Mouse (Mus musculus) right cerebral cortex, adult 2 months (tissue): ENCODE results near the gene Mdfic.

Source experiments
- DNase-seq, 2 experiments: peaks; one replicate each; pipeline ENCODE4 v3.0.0; 2021 to 2022; ENCODE audit warnings: low spot score in 2 of 2

Mdfic gene

DNA sequence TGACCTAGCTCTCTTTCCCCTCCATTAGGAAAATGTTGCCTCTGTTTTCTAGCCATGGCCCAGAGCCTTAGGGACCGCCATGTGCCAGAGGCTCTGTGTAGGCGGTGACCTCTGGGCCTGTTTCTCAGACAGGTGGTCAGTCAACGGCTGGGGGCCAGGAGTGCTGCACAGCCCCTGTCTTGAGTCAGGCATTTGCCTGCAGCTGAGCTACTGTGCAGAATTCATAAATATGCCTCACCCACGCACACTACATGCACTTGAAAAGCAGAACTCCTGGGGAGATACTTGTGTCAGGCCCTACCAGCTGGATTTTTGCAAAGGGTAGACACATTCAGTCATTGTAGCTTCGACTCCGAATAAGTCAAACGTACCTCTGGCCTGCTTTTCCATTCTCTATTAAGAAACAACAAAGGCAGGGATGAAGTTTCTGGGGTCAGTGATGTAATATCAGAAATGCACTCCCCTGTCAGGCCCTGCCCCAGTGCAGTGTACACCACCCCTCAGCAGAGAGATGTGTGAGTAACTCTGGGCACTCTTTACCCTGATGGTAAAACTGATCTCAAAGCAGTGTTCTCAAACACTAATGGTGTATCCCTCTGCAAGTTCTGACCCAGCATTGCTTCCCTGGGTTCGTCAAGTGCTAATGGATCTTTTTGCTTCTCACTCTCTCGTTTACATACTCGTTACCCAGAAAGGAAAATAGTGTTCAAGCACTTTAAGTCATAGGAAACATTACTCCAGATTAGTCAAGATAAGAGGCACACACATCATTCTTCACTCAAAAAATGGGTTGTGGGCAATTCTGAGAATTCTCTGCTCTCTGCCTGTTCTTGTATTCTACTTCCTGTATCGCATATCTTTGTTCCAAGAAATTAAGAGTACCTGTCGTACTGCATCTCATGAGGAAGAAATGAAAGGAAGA lies 72.5 kb downstream of the Mdfic start:
- no peak for DNase-seq

DNA sequence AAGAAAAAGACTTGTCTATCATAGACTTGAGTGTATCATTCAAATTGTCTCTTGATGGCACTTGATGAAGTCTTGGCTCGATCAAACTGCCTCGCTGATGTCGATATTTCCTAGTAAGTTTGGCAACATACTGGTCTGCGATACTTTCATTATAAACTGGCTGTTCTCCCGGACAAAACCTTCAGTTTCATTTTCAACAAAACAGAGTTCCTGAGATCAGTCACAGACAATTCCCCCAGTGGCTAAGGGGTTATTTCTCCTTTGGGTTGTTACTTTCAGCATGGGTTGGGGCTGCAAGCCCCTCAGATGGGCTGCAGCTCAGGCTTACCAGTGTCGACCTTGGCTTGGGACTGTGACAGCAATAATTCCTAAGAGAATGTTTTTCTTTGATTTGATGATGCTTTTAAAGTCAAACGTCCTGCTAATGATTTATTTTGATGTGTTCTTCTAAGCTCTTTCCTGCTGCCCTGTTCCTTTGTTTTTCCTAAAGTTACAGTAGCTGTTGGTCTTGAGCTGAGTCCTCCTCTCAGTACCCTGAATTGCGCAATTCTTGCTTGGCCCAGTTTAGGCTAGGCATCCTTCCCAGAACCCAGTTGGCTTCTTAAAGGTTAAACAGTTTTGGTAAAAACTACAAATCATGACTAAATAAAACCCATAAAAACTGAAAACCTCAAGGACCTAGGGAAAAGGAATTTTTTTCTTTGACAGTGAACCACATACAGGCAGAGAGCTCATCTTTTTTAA lies 73.3 kb downstream of the Mdfic start:
- DNase-seq: no peak

DNA sequence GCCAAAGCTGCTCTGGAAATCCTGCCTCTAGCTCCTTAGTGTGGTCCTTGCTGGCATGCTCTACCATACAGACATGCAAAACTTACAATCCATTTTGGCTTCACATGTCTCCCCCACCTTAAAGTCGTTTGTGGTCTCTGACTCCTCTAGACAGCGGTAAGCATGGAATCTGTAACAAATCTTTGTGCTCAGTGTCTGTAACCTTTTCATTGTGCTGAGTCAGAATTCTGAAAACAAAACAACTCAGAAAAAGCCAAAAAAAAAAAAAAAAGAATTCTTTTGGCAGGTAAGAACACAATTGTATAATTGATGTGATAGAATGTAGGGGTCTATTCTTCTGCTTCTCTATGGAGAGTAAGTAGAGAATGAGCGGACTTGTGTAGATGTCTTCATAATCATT lies 74.3 kb downstream of the Mdfic start:
- DNase-seq: no peak

DNA sequence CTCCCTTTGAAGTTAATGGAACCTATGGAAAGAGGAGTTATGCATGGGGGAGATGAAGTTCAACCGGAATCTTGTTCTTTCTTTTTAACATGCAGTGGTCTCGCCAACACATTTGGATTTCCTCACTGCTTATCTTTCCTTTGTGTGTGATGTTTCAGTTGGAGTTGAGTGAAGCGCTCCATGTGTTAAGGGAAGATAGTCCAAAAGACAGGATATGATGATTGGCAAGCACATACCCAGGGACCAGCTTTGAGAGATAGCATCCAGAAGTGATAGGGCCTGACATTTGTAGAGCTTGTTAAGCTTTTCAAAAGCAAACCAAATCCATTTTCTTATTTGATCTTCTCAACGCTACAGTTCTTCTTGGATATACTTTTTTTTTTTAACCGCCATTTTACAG lies 86.9 kb downstream of the Mdfic start:
- DNase-seq: no peak

GRCm38 (mm10) chr6:15825236-15825635 lies 104.8 kb downstream of the Mdfic start:
- DNase-seq: no peak

DNA sequence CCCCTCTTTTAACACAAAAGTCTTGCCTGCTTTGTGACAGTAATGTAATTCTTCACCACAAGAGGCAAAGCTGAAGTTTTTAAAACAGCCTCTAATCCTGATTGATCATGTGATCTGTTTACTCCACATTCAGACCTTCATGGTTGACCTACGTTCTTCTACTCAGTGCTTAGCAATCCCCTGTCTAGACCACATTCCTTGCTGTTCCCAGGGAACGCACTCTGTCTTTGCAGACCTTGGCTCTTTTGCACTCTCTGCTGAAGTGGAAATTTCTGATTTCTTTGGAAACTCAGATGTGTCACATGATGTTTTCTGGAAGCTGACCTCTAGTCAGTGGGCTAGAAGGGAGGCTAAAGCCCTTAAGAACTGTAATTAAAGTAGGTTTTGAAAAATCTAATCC lies 109.4 kb downstream of the Mdfic start:
- DNase-seq: no peak

DNA sequence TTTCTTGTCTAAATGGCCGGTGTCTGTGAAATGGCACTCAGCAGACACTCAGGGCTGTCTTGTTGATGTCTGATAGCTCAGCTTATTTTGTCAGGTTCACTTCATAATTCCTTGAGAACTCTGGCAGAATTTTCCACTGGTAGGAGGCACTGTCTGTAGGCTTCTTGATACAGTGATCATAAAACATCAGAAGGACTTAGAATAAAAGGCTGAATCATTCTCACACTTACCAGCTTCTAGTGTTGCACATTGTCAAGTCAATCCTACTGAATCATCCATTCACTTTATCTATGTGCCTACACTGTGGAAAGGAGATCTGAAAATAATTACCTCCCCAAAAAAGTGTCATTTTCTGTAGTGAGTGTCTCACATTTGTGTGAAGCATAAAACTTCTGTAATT lies 110.2 kb downstream of the Mdfic start:
- peak; percentile 2 to 4 for DNase-seq

- DNase-seq: no peak
These were observed 117.2 kb downstream of the Mdfic start for GRCm38 (mm10) chr6:15837695-15838094.

DNA sequence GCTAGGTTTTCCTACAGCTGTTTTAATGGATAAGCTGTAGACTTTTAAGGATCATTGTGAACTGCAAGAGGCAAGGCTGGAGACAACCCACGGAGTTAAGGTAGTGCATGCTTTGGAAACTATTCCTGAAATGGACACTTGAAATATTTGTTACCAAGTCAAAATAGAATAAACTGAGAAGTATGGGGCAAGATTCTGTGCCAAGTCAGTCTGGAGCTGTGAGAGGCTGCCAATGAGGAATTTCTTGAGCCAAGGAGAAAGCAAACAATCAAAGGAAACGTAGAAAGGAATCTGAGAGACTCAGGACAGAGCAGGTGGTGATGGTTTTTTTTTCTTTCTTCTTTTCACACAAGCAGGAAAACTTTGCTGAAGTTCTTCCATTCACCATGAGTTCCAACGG lies 119.4 kb downstream of the Mdfic start:
- DNase-seq: no peak

DNA sequence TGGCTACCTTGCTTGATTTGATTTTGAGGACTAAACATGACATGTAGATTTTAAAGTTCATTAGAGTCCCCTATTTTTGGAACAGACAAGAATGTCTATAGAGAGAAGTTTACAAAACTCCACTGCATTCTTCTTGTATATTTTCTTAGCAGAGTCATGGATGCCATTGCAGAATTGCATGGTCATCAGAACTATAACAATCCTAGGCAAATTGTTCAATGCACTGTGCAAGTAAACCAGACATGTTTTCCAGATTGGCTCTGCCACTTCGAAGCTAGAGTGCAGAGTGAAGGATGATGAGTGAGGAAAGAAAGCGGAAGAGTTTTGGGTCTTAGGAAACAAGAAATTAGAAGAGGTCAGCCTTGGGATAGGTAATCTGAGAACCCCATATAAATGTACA lies 120.0 kb downstream of the Mdfic start:
- no peak for DNase-seq

GRCm38 (mm10) chr6:15841476-15842209 lies 121.2 kb downstream of the Mdfic start:
- no peak for DNase-seq

- no peak for DNase-seq
These were observed 122.8 kb downstream of the Mdfic start for GRCm38 (mm10) chr6:15843295-15843694.

DNA sequence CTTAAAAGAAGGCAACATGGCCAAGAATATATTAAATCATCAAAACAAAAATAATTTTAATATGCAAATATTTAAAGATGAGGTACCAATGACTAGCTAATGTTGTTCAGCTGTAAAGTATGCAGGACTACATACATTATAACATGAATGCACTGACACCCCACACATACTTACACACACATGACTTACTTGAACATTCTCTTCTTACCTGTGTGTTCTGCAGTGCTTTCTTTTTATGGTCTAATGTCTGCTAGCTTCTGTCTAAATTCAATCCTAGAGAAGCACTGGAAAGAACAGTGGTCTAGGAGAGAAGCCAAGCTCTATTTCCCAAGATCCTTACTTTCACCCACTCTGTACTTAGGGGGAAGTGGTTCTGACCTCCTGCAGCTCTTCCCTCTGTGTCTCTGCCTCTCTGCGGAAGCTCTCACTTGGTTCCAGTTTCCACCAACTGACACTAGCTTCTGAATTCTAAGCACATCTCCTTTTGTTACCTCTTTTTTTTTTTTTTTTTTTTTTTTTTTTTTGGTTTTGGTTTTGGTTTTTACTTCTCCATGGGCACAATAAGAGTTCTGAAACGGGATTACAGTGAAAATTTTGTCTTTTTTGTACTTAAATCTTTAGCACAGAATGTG lies 125.4 kb downstream of the Mdfic start:
- no peak for DNase-seq
